Mouse (Mus musculus) liver, adult 2 months (tissue): ENCODE results near the gene Sipa1l1.

Source experiments
- CTCF ChIP-seq: fragments of 200-500 bp; IDR thresholded peaks from 2 replicates; pipeline ENCODE4 v1.5.1; 2011; ENCODE audit warnings: low read depth, low read length, control low read depth
- POLR2A ChIP-seq: fragments of 200-500 bp; IDR thresholded peaks from 2 replicates; pipeline ENCODE4 v1.6.1; 2011; ENCODE audit warnings: low read length, control low read depth; ENCODE audit not compliant: insufficient read depth; ENCODE audit errors: extremely low read depth

DNA sequence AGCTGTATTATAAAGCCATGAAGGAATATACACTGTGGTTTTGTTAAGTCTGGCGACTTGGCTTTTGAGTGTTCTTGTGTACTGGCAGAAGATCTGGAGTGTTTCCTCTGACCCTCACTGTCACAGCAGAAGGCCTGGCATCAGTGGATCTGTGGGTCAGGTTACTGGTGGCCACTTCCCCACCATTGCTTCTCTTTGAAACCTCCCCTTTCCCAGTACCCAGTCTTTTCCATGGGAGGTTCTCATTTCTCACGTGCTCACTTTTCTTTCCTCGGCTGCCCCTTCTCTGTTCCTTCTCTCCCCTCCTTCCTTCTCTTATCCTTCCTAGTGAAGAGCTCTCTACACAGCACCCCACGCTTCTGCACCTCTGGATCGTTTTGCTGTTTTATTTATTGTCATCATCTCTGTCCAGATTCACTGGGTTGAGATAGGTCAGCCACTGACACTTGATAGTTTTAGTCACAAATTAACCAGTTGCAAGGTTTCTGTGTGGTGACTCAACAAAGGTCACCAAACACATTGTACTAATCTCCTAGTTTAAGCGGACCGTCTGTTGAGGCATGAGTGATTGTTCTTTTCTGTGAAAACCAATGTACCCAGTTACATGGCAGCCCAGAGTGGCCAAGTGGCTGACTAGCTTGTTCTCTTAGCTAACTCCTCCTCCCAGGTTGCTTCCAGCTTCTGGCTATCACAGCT, 150.5 kb downstream of the Sipa1l1 start:
- TF ChIP-seq CTCF = no peak
- no peak for TF ChIP-seq POLR2A
